Mouse (Mus musculus) heart, postnatal 0 days (tissue): ENCODE data around the gene Adcy1. TPM values are rescaled to one million over a fixed set of nuclear protein-coding genes. Genes with fewer than 3 reads are reported as not detected.
A peak's percentile ranks its signal among the peaks of the same experiment; 100 is the strongest.

ENCODE experiments used
- ATAC-seq: fragments of 200-750 bp; cut with Nextera tagmentation; 2 replicates; pipeline ENCODE4 v1.8.0; 2017; ENCODE audit warnings: low read depth, moderate number of reproducible peaks, moderate library complexity; ENCODE audit not compliant: insufficient read depth
- DNase-seq: peaks from one replicate; pipeline ENCODE4 v3.0.0-alpha.2; 2016; ENCODE audit warnings: low spot score
- H3K27ac ChIP-seq: fragments of 300-500 bp; sonication (generic); 2 replicates; pipeline ENCODE4 v1.5.1; 2014; ENCODE audit warnings: low read depth, mild to moderate bottlenecking
- H3K27me3 ChIP-seq: fragments of 300-500 bp; sonication (generic); 2 replicates; pipeline ENCODE4 v1.6.1; 2014; ENCODE audit warnings: low read length, mixed read lengths; ENCODE audit not compliant: control insufficient read depth, insufficient read depth
- H3K36me3 ChIP-seq: fragments of 300-500 bp; sonication (generic); replicated peaks from 2 replicates; pipeline ENCODE4 v1.6.1; 2014; ENCODE audit warnings: low read length, mixed read lengths; ENCODE audit not compliant: control insufficient read depth, insufficient read depth
- H3K4me1 ChIP-seq: fragments of 300-500 bp; sonication (generic); 2 replicates; pipeline ENCODE4 v1.6.1; 2014; ENCODE audit warnings: antibody characterized with exemption; ENCODE audit not compliant: control insufficient read depth, insufficient read depth
- H3K4me2 ChIP-seq: fragments of 300-500 bp; sonication (generic); 2 replicates; pipeline ENCODE4 v1.6.1; 2014; ENCODE audit warnings: low read depth, mild to moderate bottlenecking, low read length, moderate library complexity
- H3K4me3 ChIP-seq: fragments of 300-500 bp; sonication (generic); 2 replicates; pipeline ENCODE4 v1.5.1; 2014; ENCODE audit warnings: low read depth, low read length
- H3K9ac ChIP-seq: fragments of 300-500 bp; sonication (generic); replicated peaks from 2 replicates; pipeline ENCODE4 v1.6.1; 2014; ENCODE audit warnings: low read depth, low read length, mixed read lengths
- H3K9me3 ChIP-seq: fragments of 300-500 bp; sonication (generic); replicated peaks from 2 replicates; pipeline ENCODE4 v1.6.1; 2016; ENCODE audit warnings: low read length; ENCODE audit not compliant: control insufficient read depth
- CTCF ChIP-seq: IDR thresholded peaks from 2 replicates; pipeline ENCODE4 v1.5.1; 2016; ENCODE audit warnings: antibody characterized with exemption, control low read depth, low read depth
- EP300 ChIP-seq: IDR thresholded peaks from 2 replicates; pipeline ENCODE4 v1.6.1; 2016; ENCODE audit warnings: antibody characterized with exemption, low read depth
- WGBS: fragments of 180-500 bp; shearing (Covaris S2); extraction: QIAGEN DNeasy Blood & Tissue Kit; methylation state at CpG from one replicate; pipeline ENCODE4 v1.1.7; 2014; 5-methylcytosine and 5-hydroxymethylcytosine counted together
- polyA plus RNA-seq: library from polyadenylated mRNA; unstranded; fragments of >200 nt; fragmentation: Nextera tagmentation; extraction: Ambion mirVana; gene quantifications from 2 replicates; pipeline ENCODE4 v1.2.1, GENCODE M21; 2015
- total RNA-seq: library from RNA; depleted of rRNA; stranded (reverse); fragments of >200 nt; gene quantifications from 2 replicates; pipeline ENCODE4 v1.2.3, GENCODE M21; 2014; ENCODE audit warnings: low replicate concordance

Gene Adcy1
- total and polyA plus RNA-seq, 2 experiments from 2014 or later: 0.22 to 2.9 TPM

DNA sequence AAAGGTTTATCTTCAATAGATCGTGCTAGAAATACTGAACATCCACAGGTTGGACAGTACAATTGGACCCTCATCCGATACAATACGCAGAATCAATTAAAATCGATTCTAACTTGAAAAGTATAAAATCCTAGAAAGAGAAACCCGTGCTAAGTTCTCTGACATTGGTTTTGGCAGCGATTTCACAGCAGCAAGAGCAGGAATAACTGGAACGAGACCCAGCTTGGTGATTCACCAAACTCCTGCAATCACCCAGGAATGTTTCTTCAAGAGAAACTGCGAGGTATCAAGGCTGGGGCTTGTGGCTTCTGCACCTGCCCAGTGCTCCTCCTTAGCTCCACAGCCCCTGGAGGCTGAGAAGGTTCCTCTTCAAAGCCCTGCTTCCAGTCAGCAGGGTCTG is 42.0 kb downstream of the Adcy1 start:
- H3K36me3 ChIP-seq: no peaks in the 10 kb centered on the region
- no peak overlapping the region for H3K9ac ChIP-seq
- H3K27ac ChIP-seq: no peak overlapping the region
- WGBS: 87% methylated on average over 8 of the region's 8 CpGs
- H3K4me3 ChIP-seq: no peak overlapping the region
- ATAC-seq (no peak), DNase-seq (no peak)
- no peak for TF ChIP-seq CTCF
- TF ChIP-seq EP300: no peak
- no peaks in the 10 kb centered on the region for H3K4me1 ChIP-seq
- H3K27me3 ChIP-seq: no peaks in the 10 kb centered on the region
- no peak overlapping the region for H3K4me2 ChIP-seq
- H3K9me3 ChIP-seq: no peaks in the 10 kb centered on the region

DNA sequence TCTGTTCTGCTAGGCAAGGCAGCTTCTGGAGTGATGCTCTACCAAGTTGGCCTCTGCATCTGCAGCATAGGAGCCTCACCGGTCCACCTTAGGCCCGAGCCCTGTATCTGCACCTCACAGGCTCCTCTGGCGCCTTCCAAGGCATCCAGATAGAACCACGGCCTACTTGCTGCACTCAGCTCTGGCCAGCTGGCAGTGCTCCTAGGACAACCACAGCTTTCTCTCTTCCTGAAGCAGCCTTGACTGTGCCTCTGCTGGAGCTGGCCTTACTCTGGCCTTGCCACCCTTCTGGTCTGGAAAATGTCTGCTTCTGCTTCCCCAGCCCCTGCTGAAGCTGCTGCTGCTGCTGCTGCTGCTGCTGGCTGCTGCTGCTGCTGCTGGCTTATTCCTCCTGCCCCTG is 45.8 kb downstream of the Adcy1 start:
- no peak for ATAC-seq
- WGBS: 66% methylated on average over 4 of the region's 4 CpGs

DNA sequence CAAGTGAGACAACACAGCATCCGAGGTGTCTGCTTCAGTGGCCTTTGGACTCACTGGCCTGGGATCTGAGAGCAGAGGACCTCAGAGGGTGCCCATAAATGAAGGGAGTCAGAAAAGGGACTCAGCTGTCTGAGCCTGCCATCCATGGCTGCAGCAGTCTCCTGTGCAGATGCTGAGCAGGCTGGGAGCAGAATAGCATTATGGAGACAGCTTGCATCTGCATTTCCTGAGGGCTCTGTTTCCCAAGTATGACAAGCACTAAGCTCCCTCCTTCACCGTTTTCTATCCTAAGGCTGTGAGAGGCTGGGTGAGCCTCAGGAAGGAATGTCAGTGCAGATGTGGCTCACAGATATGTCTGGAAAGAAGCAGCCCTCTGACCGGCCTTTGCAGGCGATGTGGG is 49.8 kb downstream of the Adcy1 start:
- Histone ChIP-seq H3K27me3 (no peaks in the 10 kb centered on the region), H3K9me3 (no peaks in the 10 kb centered on the region), H3K9ac (no peak overlapping the region), H3K4me3 (no peak overlapping the region), H3K4me2 (no peak overlapping the region), H3K36me3 (no peaks in the 10 kb centered on the region), H3K27ac (no peak overlapping the region), H3K4me1 (peaks cover 6% of the 10 kb centered on the region; the same call in 1 of the 2 replicates)
- TF ChIP-seq CTCF (no peak), EP300 (no peak)
- DNase-seq: no peak
- no peak for ATAC-seq
- WGBS: 63% methylated on average over 4 of the region's 4 CpGs

More for the DNA sequence above, 45.8 kb downstream of the Adcy1 start:
- H3K27me3 ChIP-seq: no peaks in the 10 kb centered on the region
- H3K27ac ChIP-seq: no peak overlapping the region
- H3K9ac ChIP-seq: no peak overlapping the region
- no peaks in the 10 kb centered on the region for H3K9me3 ChIP-seq
- H3K4me2 ChIP-seq: no peak overlapping the region
- peaks cover 6% of the 10 kb centered on the region; the same call in 1 of the 2 replicates for H3K4me1 ChIP-seq
- TF ChIP-seq EP300 (no peak), CTCF (no peak)
- DNase-seq: no peak
- H3K4me3 ChIP-seq: no peak overlapping the region
- no peaks in the 10 kb centered on the region for H3K36me3 ChIP-seq

DNA sequence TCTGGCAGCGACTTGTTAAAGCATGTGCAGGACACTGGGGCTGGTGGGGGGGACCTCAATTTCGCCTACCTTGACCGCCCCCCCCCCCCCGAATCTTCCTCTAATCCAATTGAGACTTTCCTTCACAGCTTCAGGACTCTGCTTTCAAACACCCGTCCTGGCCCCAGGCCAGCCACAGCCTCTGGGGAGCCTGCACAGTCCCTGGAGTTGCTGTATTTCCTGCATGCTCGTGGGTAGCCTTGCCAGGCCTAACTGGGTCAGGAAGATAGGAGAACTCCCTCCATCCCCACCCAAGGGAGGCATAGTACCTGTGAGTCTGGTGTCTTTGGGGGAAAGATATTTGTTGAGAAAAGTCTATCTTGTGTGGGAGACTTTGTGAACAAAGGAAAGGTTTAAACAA is 50.4 kb downstream of the Adcy1 start:
- H3K27me3 ChIP-seq: no peaks in the 10 kb centered on the region
- peak; percentile 11; the same call in 1 of the 2 replicates for ATAC-seq
- DNase-seq: no peak
- H3K27ac ChIP-seq: no peak overlapping the region
- WGBS: 28% methylated on average over 6 of the region's 6 CpGs
- peaks cover 6% of the 10 kb centered on the region; the same call in 1 of the 2 replicates for H3K4me1 ChIP-seq
- H3K4me2 ChIP-seq: no peak overlapping the region
- no peak overlapping the region for H3K4me3 ChIP-seq
- H3K9me3 ChIP-seq: no peaks in the 10 kb centered on the region
- no peak overlapping the region for H3K9ac ChIP-seq
- H3K36me3 ChIP-seq: no peaks in the 10 kb centered on the region
- no peak for TF ChIP-seq CTCF
- no peak for TF ChIP-seq EP300

DNA sequence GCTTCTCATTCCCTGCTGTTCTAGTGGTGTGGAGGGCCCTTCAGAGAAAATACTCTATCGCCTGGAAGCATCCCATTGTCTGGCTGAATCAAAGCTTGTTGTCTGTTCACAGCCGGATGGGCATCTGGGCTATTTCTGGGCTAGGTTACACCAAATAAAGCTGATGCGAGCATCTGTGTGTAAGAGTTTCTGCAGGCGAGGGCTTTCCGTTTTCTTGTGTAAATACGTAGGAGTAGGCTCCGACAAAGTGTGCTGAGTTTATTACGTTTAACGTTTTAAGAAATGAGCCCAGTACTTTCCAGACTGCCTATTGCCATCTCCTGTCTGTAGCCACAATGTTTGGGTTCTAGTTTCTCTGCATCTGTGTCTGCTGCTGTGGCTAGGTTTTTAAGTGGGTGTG is 51.0 kb downstream of the Adcy1 start:
- TF ChIP-seq EP300: no peak
- no peak for TF ChIP-seq CTCF
- no peak for DNase-seq
- no peak overlapping the region for H3K9ac ChIP-seq
- no peaks in the 10 kb centered on the region for H3K36me3 ChIP-seq
- no peaks in the 10 kb centered on the region for H3K27me3 ChIP-seq
- no peak overlapping the region for H3K4me3 ChIP-seq
- 72% methylated on average over 9 of the region's 9 CpGs for WGBS
- no peak overlapping the region for H3K4me2 ChIP-seq
- peaks cover 6% of the 10 kb centered on the region; the same call in 1 of the 2 replicates for H3K4me1 ChIP-seq
- no peak overlapping the region for H3K27ac ChIP-seq
- ATAC-seq: no peak
- H3K9me3 ChIP-seq: no peaks in the 10 kb centered on the region

DNA sequence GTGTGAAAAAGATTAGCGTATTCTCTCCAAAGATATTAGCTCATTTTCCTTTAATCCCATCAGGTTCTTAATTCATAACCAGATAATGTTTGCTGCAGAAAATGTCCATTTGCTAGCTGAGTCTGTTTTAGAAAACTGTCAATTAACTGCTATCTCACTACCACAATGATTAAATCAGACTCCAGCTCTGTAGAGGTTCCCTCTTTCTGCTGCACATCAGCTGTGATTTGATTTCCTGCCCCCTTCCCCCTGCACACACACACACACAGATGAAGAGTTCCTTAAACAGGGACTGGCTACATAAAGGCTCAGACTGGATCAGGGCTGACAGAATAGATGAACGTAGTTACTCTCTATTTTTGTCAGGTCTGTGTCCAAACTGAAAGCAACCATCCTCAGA is 53.4 kb downstream of the Adcy1 start:
- ATAC-seq: no peak
- WGBS: 71% methylated on average over 2 of the region's 2 CpGs
- no peak for TF ChIP-seq CTCF
- TF ChIP-seq EP300: no peak

More for the DNA sequence above, 53.4 kb downstream of the Adcy1 start:
- H3K27ac ChIP-seq: no peak overlapping the region
- no peaks in the 10 kb centered on the region for H3K27me3 ChIP-seq
- H3K9me3 ChIP-seq: no peaks in the 10 kb centered on the region
- no peak overlapping the region for H3K9ac ChIP-seq
- no peak overlapping the region for H3K4me2 ChIP-seq
- H3K4me3 ChIP-seq: no peak overlapping the region
- no peaks in the 10 kb centered on the region for H3K36me3 ChIP-seq
- DNase-seq: no peak
- H3K4me1 ChIP-seq: peaks cover 6% of the 10 kb centered on the region; the same call in 1 of the 2 replicates
